Mouse (Mus musculus): ENCODE measurements around the gene Mbtps1.

DNA sequence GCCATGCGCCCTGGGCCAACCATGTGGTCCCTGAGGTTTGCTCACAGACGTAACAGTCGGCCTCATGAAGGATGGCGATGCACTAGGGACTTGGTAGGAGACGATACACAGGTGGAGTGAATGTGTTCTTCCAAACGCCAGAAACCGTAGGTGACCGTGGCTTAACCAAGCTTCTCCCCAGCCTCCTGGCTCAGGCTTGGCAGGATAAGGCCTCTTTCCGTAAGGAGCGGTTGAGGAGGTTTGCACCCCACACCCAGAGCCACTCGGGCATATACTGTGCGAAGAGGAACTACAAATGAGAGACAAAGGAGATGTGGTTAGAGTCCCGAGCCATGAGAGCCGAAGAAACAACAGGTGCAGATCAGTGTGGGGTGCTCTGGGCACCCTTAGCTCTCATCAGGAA lies 5.3 kb upstream of the Mbtps1 start:
- TF ChIP-seq ZNF384 (IDR thresholded peaks at IDR 0.05; ENCODE audit: low read depth, low read length) (no peak), MAFK (IDR thresholded peaks at IDR 0.05; ENCODE audit: insufficient read depth, low read depth, low read length) (no peak), HCFC1 (IDR thresholded peaks at IDR 0.05; ENCODE audit: borderline replicate concordance, insufficient read depth, low read length) (no peak), CHD2 (IDR thresholded peaks at IDR 0.05; ENCODE audit: low read depth, low read length) (no peak), ZC3H11A (IDR thresholded peaks at IDR 0.05; ENCODE audit: borderline replicate concordance, low read depth, low read length) (no peak)

All from ES-E14 (cell line).